Mouse (Mus musculus) layer of hippocampus, adult 2 months (tissue): ENCODE measurements at regions not wholly inside any gene's neighbourhood (a gene's known extent, or its start where the extent isn't known, plus 50 kb on each side); places are given as distances from the start of the nearest gene placed in this dataset.
"Not testable (repeated sequence)": the region's sequence is repeated elsewhere in the genome, so short reads cannot be mapped to it uniquely, and the experiment has no call there.

ENCODE experiments used
- DNase-seq, 2 experiments: peaks; one replicate each; pipeline ENCODE4 v3.0.0; 2022; ENCODE audit warnings: low spot score in 2 of 2
- H3K27ac ChIP-seq: fragments of 200-600 bp; 2 replicates; pipeline ENCODE4 v1.8.1; 2022
- H3K4me3 ChIP-seq: fragments of 200-600 bp; 2 replicates; pipeline ENCODE4 v1.8.1; 2022; ENCODE audit warnings: mild to moderate bottlenecking
- CTCF ChIP-seq: fragments of 200-600 bp; conservative IDR thresholded peaks from 2 replicates; pipeline ENCODE4 v1.8.1; 2022; ENCODE audit warnings: antibody characterized with exemption, mild to moderate bottlenecking, moderate library complexity

GRCm38 (mm10) chr11:40558486-40558885 lies 136.5 kb downstream of the Mat2b start:
- TF ChIP-seq CTCF, result no peak
- Histone ChIP-seq H3K27ac (peak overlapping the region; percentile 91; the same call in 1 of the 2 replicates), H3K4me3 (no peak overlapping the region)
- DNase-seq, result no peak

GRCm38 (mm10) chr11:40554867-40555794 lies 139.9 kb downstream of the Mat2b start:
- Histone ChIP-seq H3K27ac (peak overlapping the region; percentile 91), H3K4me3 (no peak overlapping the region)
- DNase-seq, result peak; percentile 71 to 77
- TF ChIP-seq CTCF, result peak; percentile 40

GRCm38 (mm10) chr11:40552054-40552453 lies 142.9 kb downstream of the Mat2b start:
- H3K27ac ChIP-seq, result peak overlapping the region; percentile 90
- DNase-seq, result peak; percentile 69 to 86
- TF ChIP-seq CTCF, result no peak
- no peak overlapping the region for H3K4me3 ChIP-seq

GRCm38 (mm10) chr11:40546596-40546995 lies 148.4 kb downstream of the Mat2b start:
- Histone ChIP-seq H3K4me3 (no peak overlapping the region), H3K27ac (peak overlapping the region; percentile 78)
- no peak for TF ChIP-seq CTCF
- peak in 1 of 2 experiments; percentile 58 for DNase-seq

GRCm38 (mm10) chr11:40545537-40545936 lies 149.5 kb downstream of the Mat2b start:
- no peak for DNase-seq
- Histone ChIP-seq H3K27ac (peak overlapping the region; percentile 53), H3K4me3 (no peak overlapping the region)
- TF ChIP-seq CTCF, result no peak

- no peak overlapping the region for H3K4me3 ChIP-seq
- no peak for DNase-seq
- H3K27ac ChIP-seq, result no peak overlapping the region
- no peak for TF ChIP-seq CTCF
Observed at GRCm38 (mm10) chr11:40540229-40540628, 154.8 kb downstream of the Mat2b start.

GRCm38 (mm10) chr11:40539776-40540175 lies 155.2 kb downstream of the Mat2b start:
- no peak for DNase-seq
- Histone ChIP-seq H3K27ac (no peak overlapping the region), H3K4me3 (no peak overlapping the region)
- no peak for TF ChIP-seq CTCF

- Histone ChIP-seq H3K27ac (0 out of 2 replicates have a peak overlapping the region, but pooled peaks have one; percentile 39), H3K4me3 (no peak overlapping the region)
- no peak for DNase-seq
- peak; percentile 51 for TF ChIP-seq CTCF
Observed at GRCm38 (mm10) chr11:40536236-40536765, 158.7 kb downstream of the Mat2b start.

GRCm38 (mm10) chr11:40510325-40511239 lies 184.4 kb downstream of the Mat2b start:
- no peak overlapping the region for H3K4me3 ChIP-seq
- TF ChIP-seq CTCF, result no peak
- peak overlapping the region; percentile 57 for H3K27ac ChIP-seq
- DNase-seq, result peak in 1 of 2 experiments; percentile 8

DNA sequence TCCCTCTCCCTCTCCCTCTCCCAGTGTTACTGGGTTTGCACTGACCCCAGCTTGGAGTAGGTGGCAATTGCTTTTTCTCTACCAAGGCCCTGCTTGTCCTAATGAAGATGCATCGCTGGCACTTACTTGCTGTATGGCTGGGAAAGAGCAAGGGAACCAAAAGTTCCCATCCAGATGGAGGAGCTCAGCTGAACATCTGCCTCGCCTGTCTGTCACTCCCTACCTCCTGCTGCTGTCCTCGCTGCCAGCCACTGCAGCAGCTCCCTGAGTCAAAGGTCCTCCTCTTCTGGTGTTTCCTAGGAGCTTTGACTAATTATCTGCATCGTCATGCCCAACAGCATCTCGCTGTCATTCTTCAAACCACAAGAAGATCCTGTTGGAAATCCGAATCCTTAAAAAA lies 203.4 kb downstream of the Mat2b start:
- H3K27ac ChIP-seq, result no peak overlapping the region; the same call in 1 of the 2 replicates
- peak in 1 of 2 experiments; percentile 30 for DNase-seq
- TF ChIP-seq CTCF, result no peak

DNA sequence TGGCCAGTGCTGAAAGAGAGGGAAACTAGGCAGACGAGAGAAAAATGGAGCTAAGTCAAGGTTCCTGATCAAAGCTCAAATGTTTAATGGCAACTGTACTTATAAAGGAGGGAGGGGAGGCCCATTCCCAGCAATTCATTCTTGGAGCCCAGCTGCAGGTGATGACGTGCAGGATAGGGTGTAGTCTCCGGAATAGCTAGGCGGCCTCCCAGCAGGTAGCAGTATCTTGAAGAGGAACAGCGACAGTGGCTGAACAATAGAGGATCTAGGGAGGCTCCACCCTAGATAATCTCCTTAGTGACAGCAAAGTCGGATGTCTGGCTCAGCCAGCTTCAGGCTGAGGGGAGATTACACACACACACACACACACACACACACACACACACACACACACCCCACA lies 216.8 kb downstream of the Mat2b start:
- not testable (repeated sequence) for DNase-seq, H3K4me3 ChIP-seq, H3K27ac ChIP-seq

More for the DNA sequence above, 203.4 kb downstream of the Mat2b start:
- no peak overlapping the region for H3K4me3 ChIP-seq

DNA sequence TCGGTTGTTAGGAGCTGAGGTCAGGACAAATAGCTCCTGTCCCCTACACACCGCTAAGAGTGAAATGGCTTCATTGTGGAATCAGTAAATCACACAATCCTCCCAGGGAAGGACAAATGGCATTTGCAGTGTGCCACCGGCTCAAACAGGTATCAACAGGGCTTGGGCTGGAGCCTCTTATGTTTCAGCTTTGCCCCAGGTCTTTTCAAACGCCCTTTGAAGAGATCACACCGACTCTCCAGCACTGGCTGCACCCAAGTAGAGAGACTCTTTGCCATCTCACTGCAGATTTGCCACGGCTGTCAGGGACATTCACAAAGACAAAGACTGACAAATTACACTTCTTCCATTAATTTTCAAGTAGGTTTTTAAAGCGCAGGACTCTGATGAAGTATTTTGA lies 217.7 kb downstream of the Mat2b start:
- DNase-seq, result no peak
- no peak for TF ChIP-seq CTCF
- no peak overlapping the region for H3K4me3 ChIP-seq
- no peak overlapping the region for H3K27ac ChIP-seq
